Mouse (Mus musculus): ENCODE results near the gene Iqschfp. TPM values are rescaled to one million over a fixed set of nuclear protein-coding genes. Genes with fewer than 3 reads are reported as not detected.

Gene Iqschfp
- polyA plus RNA-seq, 1 experiment from 2014 or later: not detected

DNA sequence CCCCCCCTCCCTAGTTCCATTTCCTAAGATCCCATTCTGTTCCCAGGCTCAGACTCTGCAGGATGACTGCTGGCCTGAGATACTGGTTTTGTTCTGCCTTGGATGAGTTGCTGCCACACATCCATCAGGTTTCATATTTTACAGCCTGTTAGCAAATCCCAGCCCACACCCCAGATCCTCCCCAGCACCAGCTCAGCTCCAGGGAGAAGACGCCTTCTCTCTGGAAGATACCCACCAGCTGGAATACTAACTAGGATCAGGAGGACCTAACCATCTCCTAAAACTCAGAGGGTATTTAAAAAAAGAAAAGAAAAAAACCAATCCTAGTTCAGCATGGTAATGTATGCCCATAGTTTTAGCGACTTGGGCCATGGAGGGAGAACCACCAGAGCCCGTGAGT lies 758.2 kb downstream of the Iqschfp start:
- Histone ChIP-seq H3K4me2 (ENCODE audit: low read depth, low read length) (no peak overlapping the region), H3K27ac (ENCODE audit: low read length) (no peak overlapping the region), H3K36me3 (ENCODE audit: control insufficient read depth, insufficient read depth, low read length) (no peaks in the 10 kb centered on the region), H3K4me3 (ENCODE audit: low read length) (no peak overlapping the region), H3K27me3 (replicated peaks; ENCODE audit: control insufficient read depth, insufficient read depth, low read length) (no peaks in the 10 kb centered on the region), H3K9ac (ENCODE audit: low read depth, low read length) (no peak overlapping the region), H3K9me3 (ENCODE audit: control insufficient read depth, low read length) (no peaks in the 10 kb centered on the region), H3K4me1 (ENCODE audit: control insufficient read depth, insufficient read depth, low read length) (no peaks in the 10 kb centered on the region)
- no peak for ATAC-seq
- whole genome bisulfite sequencing: 90% methylated on average over 3 of the region's 3 CpGs

DNA sequence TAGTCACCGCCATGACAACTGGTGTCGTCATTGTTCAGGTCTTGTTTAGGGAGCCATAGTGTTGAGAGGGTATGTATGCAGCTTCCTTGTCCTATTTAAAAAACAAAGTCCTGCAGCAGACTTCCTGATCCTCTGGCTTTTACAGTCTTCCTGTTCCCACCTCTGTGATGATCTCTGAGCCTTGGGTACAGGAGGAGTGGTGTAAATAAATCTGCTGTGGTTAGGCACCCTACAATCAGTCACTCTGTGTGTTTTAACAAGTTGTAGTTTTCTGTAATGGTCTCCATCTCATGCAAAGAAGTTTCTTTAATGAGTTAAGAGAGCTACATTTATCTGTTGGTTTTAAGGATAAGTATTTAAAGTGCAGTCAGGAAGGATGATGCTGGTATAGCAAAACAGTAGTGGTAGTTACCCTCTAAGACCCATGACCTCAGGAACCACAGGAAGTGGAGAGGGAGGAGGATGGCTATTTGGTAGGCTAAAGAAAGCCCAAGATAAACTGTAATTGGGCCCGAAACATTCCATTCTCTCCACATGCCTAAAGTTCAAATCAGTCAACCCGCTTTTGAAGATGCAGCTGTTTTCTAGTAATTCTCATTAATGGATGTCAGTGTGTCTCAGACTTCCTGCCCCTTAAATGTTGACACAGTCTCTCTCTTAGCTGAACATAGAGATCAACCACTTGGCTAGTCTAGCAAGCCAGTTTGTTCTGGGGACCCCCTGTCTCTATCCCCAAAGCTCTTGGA lies 764.7 kb downstream of the Iqschfp start:
- H3K36me3 ChIP-seq (ENCODE audit: control insufficient read depth, insufficient read depth, low read length): no peaks in the 10 kb centered on the region
- H3K9ac ChIP-seq (ENCODE audit: low read depth, low read length): no peak overlapping the region
- no peaks in the 10 kb centered on the region for H3K4me1 ChIP-seq (ENCODE audit: control insufficient read depth, insufficient read depth, low read length)
- no peaks in the 10 kb centered on the region for H3K9me3 ChIP-seq (ENCODE audit: control insufficient read depth, low read length)
- ATAC-seq: no peak
- H3K4me2 ChIP-seq (ENCODE audit: low read depth, low read length): no peak overlapping the region
- H3K27ac ChIP-seq (ENCODE audit: low read length): no peak overlapping the region
- H3K27me3 ChIP-seq (replicated peaks; ENCODE audit: control insufficient read depth, insufficient read depth, low read length): no peaks in the 10 kb centered on the region
- 73% methylated on average over 4 of the region's 4 CpGs for WGBS
- H3K4me3 ChIP-seq (ENCODE audit: low read length): no peak overlapping the region

DNA sequence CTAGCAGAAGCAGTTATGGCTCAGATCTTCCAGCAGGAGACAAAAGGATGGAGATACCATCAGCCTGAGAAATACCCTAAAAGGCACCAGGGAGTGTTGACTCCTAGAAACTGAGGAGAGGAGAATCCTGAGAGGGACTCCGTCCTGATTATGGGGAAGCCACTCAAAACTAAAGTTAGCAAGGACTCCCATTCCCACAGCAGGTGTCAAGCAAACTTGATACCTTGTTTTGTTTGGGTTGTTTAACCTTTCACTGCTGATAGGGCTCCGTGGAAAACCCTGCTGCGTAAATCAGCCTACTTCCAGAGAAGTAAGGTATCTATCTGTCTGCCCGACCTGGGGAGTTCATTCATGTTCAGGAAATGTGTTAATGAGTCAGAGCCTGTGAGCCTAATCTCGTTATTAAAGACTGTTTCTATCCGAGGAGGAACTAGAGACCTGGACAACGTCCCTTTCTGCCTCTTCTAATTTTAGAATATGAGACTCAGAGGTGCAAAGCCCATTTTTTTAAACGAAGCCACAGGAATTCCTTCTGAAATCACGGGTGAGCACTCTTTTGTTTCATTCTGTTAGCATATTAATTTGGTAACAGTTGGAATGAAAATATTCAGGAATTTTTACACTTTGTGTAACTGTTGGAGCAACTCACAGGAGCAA lies 765.7 kb downstream of the Iqschfp start:
- Histone ChIP-seq H3K27me3 (replicated peaks; ENCODE audit: control insufficient read depth, insufficient read depth, low read length) (no peaks in the 10 kb centered on the region), H3K4me2 (ENCODE audit: low read depth, low read length) (no peak overlapping the region), H3K4me3 (ENCODE audit: low read length) (no peak overlapping the region), H3K4me1 (ENCODE audit: control insufficient read depth, insufficient read depth, low read length) (no peaks in the 10 kb centered on the region), H3K9ac (ENCODE audit: low read depth, low read length) (no peak overlapping the region), H3K36me3 (ENCODE audit: control insufficient read depth, insufficient read depth, low read length) (no peaks in the 10 kb centered on the region), H3K27ac (ENCODE audit: low read length) (no peak overlapping the region), H3K9me3 (ENCODE audit: control insufficient read depth, low read length) (no peaks in the 10 kb centered on the region)
- WGBS: 33% methylated on average over 9 of the region's 9 CpGs
- no peak for ATAC-seq

DNA sequence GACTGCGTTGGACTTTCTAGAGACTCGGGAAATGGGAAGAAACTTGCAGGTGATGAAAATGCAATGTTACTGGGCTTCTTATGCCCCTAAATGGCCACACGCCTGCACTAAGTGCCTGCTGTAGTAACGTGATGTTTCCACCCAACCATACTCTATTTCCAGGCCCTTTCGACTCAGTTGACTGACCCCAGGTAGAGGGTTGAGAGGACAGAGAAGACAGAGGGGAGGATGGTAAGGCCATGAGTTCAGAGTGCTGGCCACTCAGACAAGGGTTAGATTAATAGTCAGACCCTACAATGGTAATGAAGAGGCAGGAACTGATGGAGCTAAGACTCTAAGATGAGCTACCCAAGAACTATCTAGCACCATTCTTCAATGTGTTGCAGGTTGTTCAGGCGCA lies 768.0 kb downstream of the Iqschfp start:
- Histone ChIP-seq H3K27ac (ENCODE audit: low read length) (no peak overlapping the region), H3K4me1 (ENCODE audit: control insufficient read depth, insufficient read depth, low read length) (no peaks in the 10 kb centered on the region), H3K4me3 (ENCODE audit: low read length) (no peak overlapping the region), H3K9ac (ENCODE audit: low read depth, low read length) (no peak overlapping the region), H3K36me3 (ENCODE audit: control insufficient read depth, insufficient read depth, low read length) (no peaks in the 10 kb centered on the region), H3K27me3 (replicated peaks; ENCODE audit: control insufficient read depth, insufficient read depth, low read length) (no peaks in the 10 kb centered on the region), H3K9me3 (ENCODE audit: control insufficient read depth, low read length) (no peaks in the 10 kb centered on the region), H3K4me2 (ENCODE audit: low read depth, low read length) (no peak overlapping the region)
- 94% methylated on average over 6 of the region's 6 CpGs for WGBS
- ATAC-seq: no peak

DNA sequence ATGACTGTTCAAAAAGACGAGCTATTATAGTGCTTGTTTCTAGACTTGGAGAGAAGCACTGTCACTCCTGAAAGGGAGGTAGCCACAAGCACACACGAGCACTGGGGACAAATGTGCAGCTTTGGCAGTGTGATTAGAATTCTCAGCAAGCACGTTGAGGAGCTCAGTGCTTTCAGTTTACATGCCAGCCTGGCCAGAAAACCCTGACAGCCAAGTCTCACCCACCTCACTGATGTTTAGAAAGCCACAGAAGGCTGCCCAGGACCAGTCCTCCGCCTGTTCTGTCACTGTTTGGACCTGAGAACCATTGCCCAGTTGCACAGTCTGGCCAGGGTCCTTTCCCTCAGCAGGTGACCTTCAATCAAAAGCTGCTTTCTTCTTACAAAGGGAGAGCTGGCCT lies 768.5 kb downstream of the Iqschfp start:
- H3K4me3 ChIP-seq (ENCODE audit: low read length): no peak overlapping the region
- no peaks in the 10 kb centered on the region for H3K9me3 ChIP-seq (ENCODE audit: control insufficient read depth, low read length)
- H3K36me3 ChIP-seq (ENCODE audit: control insufficient read depth, insufficient read depth, low read length): no peaks in the 10 kb centered on the region
- 64% methylated on average over 4 of the region's 4 CpGs for WGBS
- ATAC-seq: no peak
- no peaks in the 10 kb centered on the region for H3K4me1 ChIP-seq (ENCODE audit: control insufficient read depth, insufficient read depth, low read length)
- H3K27me3 ChIP-seq (replicated peaks; ENCODE audit: control insufficient read depth, insufficient read depth, low read length): no peaks in the 10 kb centered on the region
- no peak overlapping the region for H3K27ac ChIP-seq (ENCODE audit: low read length)
- H3K4me2 ChIP-seq (ENCODE audit: low read depth, low read length): no peak overlapping the region
- no peak overlapping the region for H3K9ac ChIP-seq (ENCODE audit: low read depth, low read length)

DNA sequence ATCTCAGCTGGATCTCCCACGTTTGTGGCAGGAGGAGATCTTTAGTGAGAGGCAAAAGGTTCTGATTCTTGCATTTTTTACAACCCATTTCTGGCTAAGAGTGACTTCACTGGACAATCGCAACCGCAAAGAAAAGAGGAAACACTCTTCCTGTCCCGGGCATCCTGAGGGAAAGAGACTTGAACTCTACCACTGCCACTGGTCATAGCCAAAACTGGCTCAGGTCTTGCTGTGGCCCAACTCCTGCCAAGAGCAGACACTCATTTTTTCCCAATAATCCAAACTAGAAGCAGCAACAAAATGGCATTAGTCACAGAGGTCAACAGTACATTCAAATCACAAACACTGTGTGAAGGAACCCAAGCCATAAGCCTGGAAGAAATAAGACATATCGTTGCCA lies 770.4 kb downstream of the Iqschfp start:
- Histone ChIP-seq H3K36me3 (ENCODE audit: control insufficient read depth, insufficient read depth, low read length) (no peaks in the 10 kb centered on the region), H3K4me3 (ENCODE audit: low read length) (no peak overlapping the region), H3K9me3 (ENCODE audit: control insufficient read depth, low read length) (no peaks in the 10 kb centered on the region), H3K4me2 (ENCODE audit: low read depth, low read length) (no peak overlapping the region), H3K27ac (ENCODE audit: low read length) (no peak overlapping the region), H3K4me1 (ENCODE audit: control insufficient read depth, insufficient read depth, low read length) (no peaks in the 10 kb centered on the region), H3K27me3 (replicated peaks; ENCODE audit: control insufficient read depth, insufficient read depth, low read length) (no peaks in the 10 kb centered on the region), H3K9ac (ENCODE audit: low read depth, low read length) (no peak overlapping the region)
- ATAC-seq: no peak
- WGBS: 75% methylated on average over 5 of the region's 5 CpGs

DNA sequence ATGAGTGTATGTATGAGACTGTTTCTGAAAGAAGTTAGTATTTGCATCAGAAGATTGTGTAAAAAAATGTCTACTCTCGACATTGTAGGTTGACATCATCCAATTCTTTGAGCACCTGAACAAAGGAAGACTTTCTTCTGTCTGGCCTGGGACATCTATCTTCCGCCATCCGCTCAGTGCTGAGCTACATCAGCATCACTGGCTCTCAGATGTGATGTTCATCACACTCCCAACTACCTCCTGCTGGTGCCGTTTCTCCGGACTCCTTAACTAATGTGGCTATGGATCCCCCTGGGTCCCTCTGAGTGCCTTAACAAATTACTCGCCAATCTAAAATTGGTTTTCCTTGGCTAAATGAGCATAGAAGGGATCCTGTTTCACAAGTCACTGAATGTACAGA lies 772.3 kb downstream of the Iqschfp start:
- Histone ChIP-seq H3K27ac (ENCODE audit: low read length) (no peak overlapping the region), H3K4me2 (ENCODE audit: low read depth, low read length) (no peak overlapping the region), H3K4me3 (ENCODE audit: low read length) (no peak overlapping the region), H3K9me3 (ENCODE audit: control insufficient read depth, low read length) (no peaks in the 10 kb centered on the region), H3K9ac (ENCODE audit: low read depth, low read length) (no peak overlapping the region), H3K4me1 (ENCODE audit: control insufficient read depth, insufficient read depth, low read length) (no peaks in the 10 kb centered on the region), H3K27me3 (replicated peaks; ENCODE audit: control insufficient read depth, insufficient read depth, low read length) (no peaks in the 10 kb centered on the region), H3K36me3 (ENCODE audit: control insufficient read depth, insufficient read depth, low read length) (no peaks in the 10 kb centered on the region)
- ATAC-seq: no peak
- 86% methylated on average over 6 of the region's 6 CpGs for WGBS

DNA sequence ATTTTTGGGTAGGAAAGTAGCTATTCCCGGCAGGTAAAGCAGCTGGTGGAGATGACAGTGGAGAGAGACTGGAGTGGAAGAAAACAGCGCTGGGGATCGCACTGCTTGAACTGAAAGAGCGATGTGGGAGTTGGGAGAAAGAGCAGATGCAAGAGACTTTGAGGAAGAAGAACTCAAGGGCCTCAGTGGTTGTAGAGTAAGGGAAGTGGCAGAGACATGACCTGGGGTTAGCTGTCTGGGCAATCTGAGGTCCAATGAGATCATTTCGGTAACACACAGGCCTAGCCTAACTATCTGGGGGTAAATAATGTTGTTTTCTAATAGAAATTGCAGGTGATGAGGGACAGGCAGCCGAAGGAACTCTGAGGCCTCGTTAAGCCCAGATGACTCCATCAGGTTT lies 774.3 kb downstream of the Iqschfp start:
- Histone ChIP-seq H3K4me3 (ENCODE audit: low read length) (no peak overlapping the region), H3K27me3 (replicated peaks; ENCODE audit: control insufficient read depth, insufficient read depth, low read length) (no peaks in the 10 kb centered on the region), H3K9me3 (ENCODE audit: control insufficient read depth, low read length) (no peaks in the 10 kb centered on the region), H3K4me1 (ENCODE audit: control insufficient read depth, insufficient read depth, low read length) (no peaks in the 10 kb centered on the region), H3K27ac (ENCODE audit: low read length) (no peak overlapping the region), H3K4me2 (ENCODE audit: low read depth, low read length) (no peak overlapping the region), H3K36me3 (ENCODE audit: control insufficient read depth, insufficient read depth, low read length) (no peaks in the 10 kb centered on the region), H3K9ac (ENCODE audit: low read depth, low read length) (no peak overlapping the region)
- no peak for ATAC-seq
- WGBS: 91% methylated on average over 7 of the region's 7 CpGs

DNA sequence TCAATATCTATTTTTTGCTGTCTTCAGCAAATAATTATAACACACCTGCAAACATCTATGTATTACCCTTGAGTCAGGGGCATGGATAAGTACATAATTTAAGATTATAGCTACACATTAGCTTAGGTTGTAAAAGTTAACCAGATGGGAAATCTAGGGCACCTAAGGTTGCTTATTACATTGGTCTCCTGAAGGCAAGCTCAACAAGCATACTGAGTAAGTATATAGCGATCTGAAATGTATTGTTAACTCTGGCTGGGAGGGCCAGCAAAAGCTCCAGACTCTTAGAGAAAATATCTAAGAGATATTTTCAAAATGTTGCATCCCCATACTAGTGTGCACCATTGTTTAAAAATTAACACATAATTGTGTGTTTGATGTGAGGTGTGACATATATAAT lies 775.8 kb downstream of the Iqschfp start:
- ATAC-seq: no peak
- Histone ChIP-seq H3K4me1 (ENCODE audit: control insufficient read depth, insufficient read depth, low read length) (no peaks in the 10 kb centered on the region), H3K27me3 (replicated peaks; ENCODE audit: control insufficient read depth, insufficient read depth, low read length) (no peaks in the 10 kb centered on the region), H3K4me3 (ENCODE audit: low read length) (no peak overlapping the region), H3K9ac (ENCODE audit: low read depth, low read length) (no peak overlapping the region), H3K9me3 (ENCODE audit: control insufficient read depth, low read length) (no peaks in the 10 kb centered on the region), H3K4me2 (ENCODE audit: low read depth, low read length) (no peak overlapping the region), H3K27ac (ENCODE audit: low read length) (no peak overlapping the region), H3K36me3 (ENCODE audit: control insufficient read depth, insufficient read depth, low read length) (no peaks in the 10 kb centered on the region)
- WGBS: 77% methylated on average over 1 of the region's 1 CpGs

All from intestine, embryonic 16.5 days (tissue).